Mouse (Mus musculus) embryonic facial prominence, embryonic 15.5 days (tissue): ENCODE data around the gene Pigr. TPM values are rescaled to one million over a fixed set of nuclear protein-coding genes. Genes with fewer than 3 reads are reported as not detected.

Experiments used
- ATAC-seq: fragments of 200-750 bp; cut with Nextera tagmentation; 2 replicates; pipeline ENCODE4 v1.8.0; 2017; ENCODE audit warnings: low read depth, moderate TSS enrichment; ENCODE audit not compliant: insufficient number of reproducible peaks, low FRiP score, low TSS enrichment
- H3K27ac ChIP-seq: fragments of 300-500 bp; sonication (generic); replicated peaks from 2 replicates; pipeline ENCODE4 v1.5.1; 2015; ENCODE audit warnings: mild to moderate bottlenecking, inconsistent platforms
- H3K27me3 ChIP-seq: fragments of 300-500 bp; sonication (generic); 2 replicates; pipeline ENCODE4 v1.6.1; 2015; ENCODE audit warnings: inconsistent platforms
- H3K36me3 ChIP-seq: fragments of 300-500 bp; sonication (generic); 2 replicates; pipeline ENCODE4 v1.6.1; 2015; ENCODE audit warnings: mild to moderate bottlenecking, inconsistent platforms
- H3K4me1 ChIP-seq: fragments of 300-500 bp; sonication (generic); 2 replicates; pipeline ENCODE4 v1.6.1; 2015; ENCODE audit warnings: inconsistent platforms
- H3K4me2 ChIP-seq: fragments of 300-500 bp; sonication (generic); replicated peaks from 2 replicates; pipeline ENCODE4 v1.6.1; 2015; ENCODE audit warnings: mild to moderate bottlenecking, inconsistent platforms
- H3K4me3 ChIP-seq: fragments of 300-500 bp; sonication (generic); replicated peaks from 2 replicates; pipeline ENCODE4 v1.5.1; 2015; ENCODE audit warnings: mild to moderate bottlenecking, inconsistent platforms
- H3K9ac ChIP-seq: fragments of 300-500 bp; sonication (generic); 2 replicates; pipeline ENCODE4 v1.6.1; 2015; ENCODE audit warnings: inconsistent platforms
- H3K9me3 ChIP-seq: fragments of 300-500 bp; sonication (generic); replicated peaks from 2 replicates; pipeline ENCODE4 v1.6.1; 2016; ENCODE audit warnings: inconsistent platforms
- WGBS: fragments of 180-500 bp; shearing (Covaris S2); methylation state at CpG from one replicate; pipeline ENCODE4 v1.1.7; 2015; 5-methylcytosine and 5-hydroxymethylcytosine counted together
- polyA plus RNA-seq: library from polyadenylated mRNA; unstranded; fragments of >200 nt; fragmentation: Nextera tagmentation; extraction: Ambion mirVana; gene quantifications from 2 replicates; pipeline ENCODE4 v1.2.1, GENCODE M21; 2015

Gene Pigr
- polyA plus RNA-seq, 1 experiment from 2014 or later: 0.08 TPM

DNA sequence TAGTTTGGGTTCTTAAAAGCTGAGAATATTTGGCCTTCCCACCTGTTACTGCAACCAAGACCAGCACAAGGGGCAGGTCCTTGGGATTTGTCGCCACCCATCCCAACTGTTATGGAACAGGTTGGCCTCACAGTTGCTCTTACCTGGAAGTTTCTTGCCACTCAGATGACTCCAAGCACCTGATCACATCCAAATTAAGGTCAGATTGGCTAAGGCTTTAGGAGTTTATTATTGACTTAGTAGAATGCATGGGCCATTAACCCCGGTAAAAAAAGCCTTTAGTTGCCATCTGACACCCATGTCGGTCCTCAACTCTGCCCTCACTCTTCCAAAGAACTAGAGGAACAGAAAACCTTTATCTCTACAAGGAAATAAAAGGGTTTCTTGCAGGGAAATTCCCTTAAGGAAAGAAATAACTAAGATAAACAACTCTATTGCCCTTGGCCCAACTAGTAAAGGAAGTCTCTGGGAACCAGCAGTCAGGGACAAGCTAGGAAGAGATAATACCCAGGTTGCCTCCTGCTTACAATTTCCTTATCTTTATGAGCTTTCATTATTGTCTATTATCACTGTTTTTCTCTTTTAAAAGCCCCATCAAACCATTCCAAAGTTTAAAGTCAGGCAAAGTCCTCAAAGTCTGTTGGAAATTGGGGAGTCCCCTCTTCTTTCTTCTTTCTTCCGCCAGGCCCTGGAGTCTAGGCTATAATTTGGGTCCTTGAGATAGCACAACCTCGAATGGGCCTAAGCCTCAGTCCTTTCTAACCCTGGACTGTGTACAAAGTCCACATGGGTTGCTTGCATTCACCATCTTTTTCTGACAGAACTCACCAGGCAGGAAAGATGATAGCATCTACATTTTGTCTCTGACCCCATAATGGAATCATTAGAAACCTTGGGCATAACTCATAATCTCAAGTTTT lies 6.0 kb downstream of the Pigr start:
- no peak overlapping the region for H3K27ac ChIP-seq
- no peaks in the 10 kb centered on the region for H3K27me3 ChIP-seq
- WGBS: 73% methylated on average over 5 of the region's 5 CpGs
- no peaks in the 10 kb centered on the region for H3K4me1 ChIP-seq
- H3K9me3 ChIP-seq: no peaks in the 10 kb centered on the region
- no peak overlapping the region for H3K4me2 ChIP-seq
- H3K4me3 ChIP-seq: no peak overlapping the region
- H3K9ac ChIP-seq: no peak overlapping the region
- no peaks in the 10 kb centered on the region for H3K36me3 ChIP-seq
- ATAC-seq: no peak

DNA sequence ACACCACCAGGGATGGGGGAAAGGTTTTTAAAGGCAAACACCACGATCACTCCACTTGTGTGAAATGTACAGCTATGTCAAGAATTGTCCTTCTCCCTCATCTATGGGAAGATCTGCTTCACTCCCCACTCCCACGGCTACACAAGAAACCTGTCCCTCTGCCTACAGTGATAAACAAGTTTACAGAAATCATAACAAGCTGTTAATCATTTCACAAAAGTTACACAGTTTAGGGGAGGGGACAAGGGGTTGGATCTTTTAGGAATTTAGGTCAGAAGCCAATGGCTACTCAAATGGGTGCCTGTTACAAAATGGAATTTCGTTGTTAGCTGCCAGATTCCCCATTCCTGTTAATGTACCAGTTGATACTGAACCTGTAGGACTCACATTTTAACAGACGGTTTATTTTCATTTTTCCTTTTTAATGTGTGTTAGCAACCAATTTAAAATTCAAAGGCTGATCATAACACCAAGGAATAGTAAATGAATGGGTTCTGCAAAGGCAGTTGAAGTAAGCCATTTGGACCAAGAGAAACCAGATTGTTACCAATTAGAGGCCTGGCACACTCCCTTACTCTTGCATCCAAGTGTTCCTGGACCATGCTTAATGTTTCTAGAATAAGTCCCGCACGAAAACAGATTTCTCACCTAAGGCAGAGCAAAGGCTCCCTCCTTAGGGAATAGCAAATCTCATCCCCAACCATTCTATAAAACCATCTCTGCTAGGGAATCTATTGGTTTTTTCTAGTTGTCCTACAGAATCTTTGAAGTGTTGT lies 8.9 kb downstream of the Pigr start:
- H3K36me3 ChIP-seq: no peaks in the 10 kb centered on the region
- ATAC-seq: no peak
- H3K4me2 ChIP-seq: no peak overlapping the region
- H3K9me3 ChIP-seq: no peaks in the 10 kb centered on the region
- H3K4me1 ChIP-seq: no peaks in the 10 kb centered on the region
- H3K9ac ChIP-seq: no peak overlapping the region
- WGBS: 83% methylated on average over 6 of the region's 6 CpGs
- H3K27me3 ChIP-seq: no peaks in the 10 kb centered on the region
- no peak overlapping the region for H3K27ac ChIP-seq
- H3K4me3 ChIP-seq: no peak overlapping the region

DNA sequence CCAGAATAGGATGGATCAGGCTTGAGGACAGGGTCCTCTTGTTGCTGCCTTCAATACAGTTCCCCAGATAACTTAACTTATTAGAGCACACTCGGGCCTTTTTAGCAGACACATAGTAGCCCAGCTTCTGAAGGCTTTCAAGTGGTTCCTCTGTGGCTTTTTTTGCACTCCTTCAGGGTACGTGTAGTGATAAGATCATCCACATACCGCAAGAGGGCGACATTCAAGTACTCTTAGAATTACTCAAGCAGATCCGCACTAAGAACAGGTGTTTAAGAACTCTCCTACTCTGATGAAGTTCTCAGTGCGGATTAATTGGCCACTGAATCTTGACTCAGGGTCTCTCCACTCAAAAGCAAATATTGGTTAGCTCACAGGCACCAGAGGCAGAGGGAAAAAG lies 11.8 kb downstream of the Pigr start:
- no peak overlapping the region for H3K27ac ChIP-seq
- no peak for ATAC-seq
- no peaks in the 10 kb centered on the region for H3K36me3 ChIP-seq
- WGBS: 49% methylated on average over 6 of the region's 6 CpGs
- H3K4me2 ChIP-seq: no peak overlapping the region
- no peaks in the 10 kb centered on the region for H3K9me3 ChIP-seq
- no peaks in the 10 kb centered on the region for H3K4me1 ChIP-seq
- H3K4me3 ChIP-seq: no peak overlapping the region
- no peaks in the 10 kb centered on the region for H3K27me3 ChIP-seq
- H3K9ac ChIP-seq: no peak overlapping the region

DNA sequence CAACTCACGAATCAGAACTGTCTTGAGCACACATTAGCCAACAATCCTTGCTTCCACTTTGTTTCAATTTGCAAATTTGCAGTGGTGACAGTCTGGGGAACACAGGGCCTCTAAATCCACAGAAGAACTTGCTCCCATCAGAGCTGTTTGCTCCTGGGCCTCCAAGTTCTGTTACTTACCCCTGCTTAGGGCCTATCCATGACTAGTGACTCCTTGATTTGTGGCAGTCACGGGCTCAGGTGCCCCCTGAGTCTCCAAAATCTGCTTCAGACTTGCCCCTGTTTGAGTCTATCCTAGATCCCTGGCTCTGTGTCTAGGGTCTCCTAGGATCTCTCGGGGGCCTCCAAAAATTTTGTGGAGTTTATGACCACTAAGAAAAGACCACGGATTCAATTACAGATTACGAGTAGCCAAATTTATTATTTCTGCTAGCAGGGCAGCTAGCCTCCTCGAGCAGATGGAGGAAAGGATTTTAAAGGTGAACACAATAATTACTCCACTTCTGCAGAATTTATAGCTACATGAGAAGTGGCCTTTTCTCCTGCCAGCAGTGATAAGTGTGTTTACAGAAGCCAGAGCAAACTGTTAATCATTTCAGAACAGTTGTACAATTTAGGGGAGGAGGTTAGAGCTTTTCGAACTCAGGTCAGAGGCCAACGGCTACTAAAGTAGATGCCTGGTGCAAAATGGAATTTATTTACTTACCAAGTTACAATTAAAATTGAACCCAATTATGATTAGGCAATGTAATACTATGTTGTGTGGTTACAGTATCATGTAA lies 14.3 kb downstream of the Pigr start:
- Histone ChIP-seq H3K4me1 (no peaks in the 10 kb centered on the region), H3K4me2 (no peak overlapping the region), H3K4me3 (no peak overlapping the region), H3K27me3 (no peaks in the 10 kb centered on the region), H3K9ac (no peak overlapping the region), H3K36me3 (no peaks in the 10 kb centered on the region), H3K9me3 (no peaks in the 10 kb centered on the region), H3K27ac (no peak overlapping the region)
- WGBS: 80% methylated on average over 8 of the region's 8 CpGs
- ATAC-seq: no peak

GRCm38 (mm10) chr1:130841621-130842020 lies 15.1 kb downstream of the Pigr start:
- H3K4me3 ChIP-seq: no peak overlapping the region
- H3K4me1 ChIP-seq: no peaks in the 10 kb centered on the region
- WGBS: 85% methylated on average over 7 of the region's 7 CpGs
- H3K27me3 ChIP-seq: no peaks in the 10 kb centered on the region
- H3K36me3 ChIP-seq: no peaks in the 10 kb centered on the region
- H3K4me2 ChIP-seq: no peak overlapping the region
- H3K9ac ChIP-seq: no peak overlapping the region
- no peak overlapping the region for H3K27ac ChIP-seq
- no peaks in the 10 kb centered on the region for H3K9me3 ChIP-seq
- ATAC-seq: no peak

DNA sequence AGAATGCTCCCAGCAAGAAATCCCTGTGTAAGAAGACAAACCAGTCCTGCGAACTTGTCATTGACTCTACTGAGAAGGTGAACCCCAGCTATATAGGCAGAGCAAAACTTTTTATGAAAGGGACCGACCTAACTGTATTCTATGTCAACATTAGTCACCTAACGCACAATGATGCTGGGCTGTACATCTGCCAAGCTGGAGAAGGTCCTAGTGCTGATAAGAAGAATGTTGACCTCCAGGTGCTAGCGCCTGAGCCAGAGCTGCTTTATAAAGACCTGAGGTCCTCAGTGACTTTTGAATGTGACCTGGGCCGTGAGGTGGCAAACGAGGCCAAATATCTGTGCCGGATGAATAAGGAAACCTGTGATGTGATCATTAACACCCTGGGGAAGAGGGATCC lies 18.0 kb downstream of the Pigr start:
- H3K27ac ChIP-seq: no peak overlapping the region
- ATAC-seq: no peak

DNA sequence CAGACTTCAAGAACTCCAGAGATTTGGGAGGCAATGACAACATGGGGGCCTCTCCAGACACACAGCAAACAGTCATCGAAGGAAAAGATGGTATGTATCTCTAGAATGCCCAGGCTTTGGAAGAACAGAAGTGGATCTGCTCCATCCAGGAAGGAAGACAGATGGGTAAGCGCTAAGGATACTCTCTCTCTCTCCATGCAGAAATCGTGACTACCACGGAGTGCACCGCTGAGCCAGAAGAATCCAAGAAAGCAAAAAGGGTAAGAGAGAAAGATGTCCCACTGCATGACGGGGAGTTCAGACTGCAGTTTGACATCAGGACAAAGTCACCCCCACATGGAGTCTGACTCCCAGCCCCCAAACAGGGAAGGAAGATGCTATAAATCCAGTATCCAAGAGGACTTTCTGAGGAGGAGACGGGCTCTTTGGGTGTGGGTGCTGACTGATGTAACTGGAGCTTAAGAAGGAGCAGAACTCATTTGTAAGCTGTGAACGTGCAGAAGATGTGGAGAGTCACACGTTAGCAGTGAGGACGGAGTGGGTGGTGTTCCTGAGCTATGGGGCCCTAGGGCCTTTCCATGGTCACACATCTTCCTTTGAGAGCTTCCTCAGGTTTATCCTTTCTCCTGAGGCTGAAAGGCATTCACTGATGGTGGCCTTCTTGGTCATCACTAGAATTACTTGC lies 23.2 kb downstream of the Pigr start:
- Histone ChIP-seq H3K9me3 (no peaks in the 10 kb centered on the region), H3K4me3 (no peak overlapping the region), H3K27me3 (no peaks in the 10 kb centered on the region), H3K4me1 (no peaks in the 10 kb centered on the region), H3K27ac (no peak overlapping the region), H3K9ac (no peak overlapping the region), H3K4me2 (no peak overlapping the region), H3K36me3 (no peaks in the 10 kb centered on the region)
- ATAC-seq: no peak
- WGBS: 92% methylated on average over 10 of the region's 10 CpGs

More for the DNA sequence above, 18.0 kb downstream of the Pigr start:
- no peak overlapping the region for H3K4me2 ChIP-seq
- H3K27me3 ChIP-seq: no peaks in the 10 kb centered on the region
- H3K9me3 ChIP-seq: no peaks in the 10 kb centered on the region
- H3K4me1 ChIP-seq: no peaks in the 10 kb centered on the region
- H3K36me3 ChIP-seq: no peaks in the 10 kb centered on the region
- no peak overlapping the region for H3K4me3 ChIP-seq
- H3K9ac ChIP-seq: no peak overlapping the region
- WGBS: 88% methylated on average over 7 of the region's 7 CpGs

- H3K9me3 ChIP-seq: no peaks in the 10 kb centered on the region
- no peak overlapping the region for H3K27ac ChIP-seq
- no peaks in the 10 kb centered on the region for H3K36me3 ChIP-seq
- H3K9ac ChIP-seq: no peak overlapping the region
- no peaks in the 10 kb centered on the region for H3K27me3 ChIP-seq
- 80% methylated on average over 5 of the region's 5 CpGs for WGBS
- no peak overlapping the region for H3K4me3 ChIP-seq
- no peak for ATAC-seq
- H3K4me1 ChIP-seq: no peaks in the 10 kb centered on the region
- H3K4me2 ChIP-seq: no peak overlapping the region
These were observed 23.9 kb downstream of the Pigr start for GRCm38 (mm10) chr1:130850405-130850804.

DNA sequence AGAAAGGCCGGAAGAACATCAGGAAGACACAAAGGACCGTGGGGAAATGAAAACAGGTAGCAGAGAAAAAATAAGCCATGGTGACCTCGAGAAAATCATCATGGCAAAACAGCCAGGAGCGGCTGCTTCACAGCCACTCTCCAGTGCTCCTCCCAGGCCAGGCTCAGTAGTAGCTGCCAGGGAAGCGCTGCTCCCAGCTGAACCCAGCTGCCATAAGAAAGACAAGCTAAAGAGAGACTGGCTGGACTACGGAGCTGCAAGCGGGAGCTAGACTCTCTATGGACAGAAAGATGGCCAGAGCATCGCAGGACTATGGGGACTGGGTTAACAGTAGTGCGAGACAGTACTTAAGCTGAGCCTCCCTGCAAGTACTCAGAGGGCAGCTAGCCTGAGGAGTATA lies 28.3 kb downstream of the Pigr start:
- Histone ChIP-seq H3K4me1 (no peaks in the 10 kb centered on the region), H3K27me3 (no peaks in the 10 kb centered on the region), H3K4me3 (no peak overlapping the region), H3K9ac (no peak overlapping the region), H3K4me2 (no peak overlapping the region), H3K9me3 (no peaks in the 10 kb centered on the region), H3K36me3 (no peaks in the 10 kb centered on the region), H3K27ac (no peak overlapping the region)
- no peak for ATAC-seq
- WGBS: 79% methylated on average over 9 of the region's 9 CpGs

DNA sequence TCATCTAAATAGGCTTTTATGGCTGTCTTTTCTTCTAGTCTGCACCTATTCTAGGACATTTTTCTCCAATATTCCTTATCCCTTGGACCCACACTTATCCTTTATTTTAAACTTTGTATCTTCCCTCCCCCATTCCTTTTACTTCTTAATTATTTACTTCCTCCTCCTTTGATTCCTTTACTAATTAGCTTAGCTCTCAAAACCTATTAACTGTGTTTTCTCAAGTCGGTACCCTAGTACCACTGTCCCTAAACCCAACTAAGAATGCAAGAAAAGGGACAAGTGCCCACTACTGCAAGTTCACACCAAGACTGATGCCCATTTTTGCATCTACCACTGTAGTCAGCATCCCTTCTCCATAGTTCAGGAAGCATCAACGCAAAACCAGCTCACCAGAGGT lies 29.2 kb downstream of the Pigr start:
- Histone ChIP-seq H3K36me3 (no peaks in the 10 kb centered on the region), H3K27me3 (no peaks in the 10 kb centered on the region), H3K9me3 (no peaks in the 10 kb centered on the region), H3K9ac (no peak overlapping the region), H3K4me2 (no peak overlapping the region), H3K4me3 (no peak overlapping the region), H3K27ac (no peak overlapping the region), H3K4me1 (no peaks in the 10 kb centered on the region)
- no peak for ATAC-seq
- WGBS: 72% methylated on average over 2 of the region's 2 CpGs

DNA sequence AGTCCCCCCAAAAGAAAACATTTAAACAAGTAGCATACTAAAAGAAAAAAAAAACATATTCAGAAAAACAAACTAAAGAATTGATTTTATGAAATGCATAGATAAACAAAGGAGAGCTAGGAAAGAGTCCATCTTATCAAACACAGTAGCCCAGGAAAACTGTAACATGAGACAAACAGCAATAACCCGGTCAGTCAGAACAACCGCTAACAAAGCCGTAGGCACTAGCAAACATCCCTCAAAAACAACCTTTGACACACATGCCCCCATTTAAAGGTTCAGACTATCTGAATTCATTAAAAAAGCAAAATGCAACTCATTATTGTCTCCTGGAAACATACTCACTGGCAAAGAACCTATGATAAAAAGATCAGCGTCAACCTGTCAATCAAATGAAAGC lies 31.0 kb downstream of the Pigr start:
- H3K27me3 ChIP-seq: no peaks in the 10 kb centered on the region
- no peak for ATAC-seq
- H3K36me3 ChIP-seq: no peaks in the 10 kb centered on the region
- 77% methylated on average over 4 of the region's 4 CpGs for WGBS
- H3K4me2 ChIP-seq: no peak overlapping the region
- H3K4me3 ChIP-seq: no peak overlapping the region
- H3K4me1 ChIP-seq: no peaks in the 10 kb centered on the region
- no peak overlapping the region for H3K27ac ChIP-seq
- no peaks in the 10 kb centered on the region for H3K9me3 ChIP-seq
- no peak overlapping the region for H3K9ac ChIP-seq
